Mouse (Mus musculus) ES-Bruce4 (cell line): Measurements from ENCODE around the gene Rfx5.

ENCODE experiments used
- CTCF ChIP-seq: IDR thresholded peaks from one replicate; pipeline ENCODE4 v1.8.1; 2011; ENCODE audit warnings: low read depth, low read length
- EP300 ChIP-seq: IDR thresholded peaks from 2 replicates; pipeline ENCODE4 v1.6.1; 2011; ENCODE audit warnings: low read depth, low read length; ENCODE audit not compliant: insufficient read depth
- POLR2A ChIP-seq: IDR thresholded peaks from one replicate; pipeline ENCODE4 v1.8.1; 2011; ENCODE audit warnings: low read length; ENCODE audit not compliant: insufficient read depth

- TF ChIP-seq CTCF, result no peak
- no peak for TF ChIP-seq EP300
- peak; percentile 43 for TF ChIP-seq POLR2A
These were observed 20.9 kb downstream of the Rfx5 start, which contains the start of gene Pi4kb for GRCm38 (mm10) chr3:94974528-94975422.
